Comparison of ENCODE assay signal across 9 mouse cellular contexts in genomic region chr15:57616880-57617391, GRCm38 (mm10).
DNase-seq lines count a peak whose midpoint lies in the region; ATAC-seq and TF ChIP-seq lines count a peak whose summit lies in the region.
"Had no signal": no experiment of that assay in that cellular context is flagged by ENCODE, and none has a peak within 500 bp of the region (broad histone marks: within the 10 kb centered on the region; RNA-seq: fewer than 3 reads in every experiment).

No protein-coding gene starts in this region.

- no peak for TF ChIP-seq RAD21 in CH12.LX (IDR thresholded peaks at IDR 0.05; ENCODE audit: low read depth, low read length)

- no peaks in the 10 kb centered on the region for H3K4me1 ChIP-seq in forebrain, embryonic 16.5 days (replicated peaks; ENCODE audit: control insufficient read depth, insufficient read depth, low read length)
- H3K4me1 ChIP-seq in forebrain, embryonic 13.5 days: no peaks in the 10 kb centered on the region
- peaks cover 0 to 10% of the 10 kb centered on the region in 2 experiments; a peak in 2 of 4 replicates for H3K4me1 ChIP-seq in CH12.LX (ENCODE audit: control insufficient read depth in 1 of 2, insufficient read depth in 2 of 2)
- H3K4me1 ChIP-seq: megakaryocyte, embryonic 14.5 days had no signal

- H3K79me2 ChIP-seq in CH12.LX (replicated peaks; ENCODE audit: control insufficient read depth, extremely low read depth, insufficient read depth, poor library complexity, severe bottlenecking): no peaks in the 10 kb centered on the region

- no peak for TF ChIP-seq CTCF in CH12.LX (conservative IDR thresholded peaks at IDR 0.05 in 1 of 2, IDR thresholded peaks at IDR 0.05 in 1 of 2; ENCODE audit: low read depth in 2 of 2, low read length in 2 of 2)

- in situ Hi-C loops in CH12.LX (cut with MboI; ENCODE audit: low pct_ligation_motif_present, low pct_unique_long_range_greater_than_20kb, low sequenced_read_pairs): loop anchor here (10.0 kb wide), 1 partner anchor 398 kb away; no protein-coding TSS in a partner anchor

- H3K9me3 ChIP-seq in forebrain, embryonic 16.5 days (ENCODE audit: control insufficient read depth, low read length): no peaks in the 10 kb centered on the region
- no peaks in the 10 kb centered on the region for H3K9me3 ChIP-seq in forebrain, embryonic 13.5 days (replicated peaks)
- H3K9me3 ChIP-seq in CH12.LX (replicated peaks; ENCODE audit: low read length): no peaks in the 10 kb centered on the region
- H3K9me3 ChIP-seq: megakaryocyte, embryonic 14.5 days had no signal

- peak; percentile 69; the same call in 1 of the 2 replicates for ATAC-seq in forebrain, embryonic 16.5 days
- ATAC-seq in forebrain, embryonic 13.5 days: no peak
- ATAC-seq in erythroid progenitor cell, adult 5-6 weeks (replicated peaks; ENCODE audit: low FRiP score, poor library complexity, severe bottlenecking): no peak
- ATAC-seq in inflammation-experienced regulatory T-cells, adult 6 months: no peak
- ATAC-seq in frontal cortex, adult (ENCODE audit: low TSS enrichment): no peak

- H3K27ac ChIP-seq in forebrain, embryonic 16.5 days (ENCODE audit: low read length): no peak overlapping the region
- H3K27ac ChIP-seq in forebrain, embryonic 13.5 days: no peak overlapping the region
- H3K27ac ChIP-seq in CH12.LX (ENCODE audit: insufficient read depth, low read depth): no peak overlapping the region

- no peak overlapping the region for H3K4me3 ChIP-seq in forebrain, embryonic 16.5 days (replicated peaks; ENCODE audit: low read length)
- H3K4me3 ChIP-seq in forebrain, embryonic 13.5 days: no peak overlapping the region
- no peak overlapping the region for H3K4me3 ChIP-seq in CH12.LX (replicated peaks in 1 of 3; ENCODE audit: low read depth in 2 of 3, low read length in 2 of 3, poor library complexity in 1 of 3)
- H3K4me3 ChIP-seq: megakaryocyte, embryonic 14.5 days had no signal

- dilution Hi-C loops in CH12.LX (cut with MboI; ENCODE audit: extremely low pct_ligation_motif_present, extremely low pct_unique_long_range_greater_than_20kb, low sequenced_read_pairs): no loop called here

- intact Hi-C loops in heart, postnatal 25 days (cut with DNase I): no loop called here

- H3K9ac ChIP-seq in forebrain, embryonic 16.5 days (replicated peaks; ENCODE audit: low read depth, low read length): no peak overlapping the region
- no peak overlapping the region for H3K9ac ChIP-seq in forebrain, embryonic 13.5 days
- H3K9ac ChIP-seq in CH12.LX (ENCODE audit: insufficient read depth, low read depth): no peak overlapping the region

- H3K4me2 ChIP-seq in forebrain, embryonic 16.5 days (ENCODE audit: low read length): no peak overlapping the region
- H3K4me2 ChIP-seq in forebrain, embryonic 13.5 days: no peak overlapping the region
- no peak overlapping the region for H3K4me2 ChIP-seq in CH12.LX (ENCODE audit: insufficient read depth, low read depth, poor library complexity, severe bottlenecking)

- H3K36me3 ChIP-seq in forebrain, embryonic 16.5 days (ENCODE audit: control insufficient read depth, insufficient read depth): no peaks in the 10 kb centered on the region
- no peaks in the 10 kb centered on the region for H3K36me3 ChIP-seq in forebrain, embryonic 13.5 days (ENCODE audit: poor library complexity, severe bottlenecking)
- no peaks in the 10 kb centered on the region for H3K36me3 ChIP-seq in CH12.LX (replicated peaks in 1 of 2; ENCODE audit: control insufficient read depth in 1 of 2, insufficient read depth in 1 of 2, low read length in 1 of 2)

- no peak for TF ChIP-seq EP300 in CH12.LX (IDR thresholded peaks at IDR 0.05; ENCODE audit: low read length)

- DNase-seq in CH12.LX (ENCODE audit: extremely low read depth): peak; percentile 17
- peak; percentile 56 for DNase-seq in cerebellum, adult 11-12 months
- DNase-seq in heart, postnatal 25 days (ENCODE audit: low spot score): peak; percentile 1

- 63% methylated on average over 11 of the region's 11 CpGs for WGBS in forebrain, embryonic 16.5 days
- WGBS in forebrain, embryonic 13.5 days: 71% methylated on average over 11 of the region's 11 CpGs

- TF ChIP-seq POLR2A in CH12.LX (IDR thresholded peaks at IDR 0.05; ENCODE audit: low read depth, low read length): no peak

- no peaks in the 10 kb centered on the region for H3K27me3 ChIP-seq in forebrain, embryonic 16.5 days (replicated peaks; ENCODE audit: control insufficient read depth, insufficient read depth, low read length)
- no peaks in the 10 kb centered on the region for H3K27me3 ChIP-seq in forebrain, embryonic 13.5 days
- H3K27me3 ChIP-seq in CH12.LX (replicated peaks): no peaks in the 10 kb centered on the region

TF ChIP-seq in CH12.LX, 34 proteins besides CTCF, POLR2A, EP300 and RAD21:
- no peak for TF ChIP-seq ETS1 (conservative IDR thresholded peaks at IDR 0.05; ENCODE audit: low read depth, low read length)
- no peak for TF ChIP-seq UBTF (IDR thresholded peaks at IDR 0.05; ENCODE audit: low read depth, low read length)
- TF ChIP-seq MYC (IDR thresholded peaks at IDR 0.05; ENCODE audit: low read depth, low read length): no peak
- TF ChIP-seq NELFE (IDR thresholded peaks at IDR 0.05; ENCODE audit: low read depth, low read length): no peak
- no peak for TF ChIP-seq MAFK (IDR thresholded peaks at IDR 0.05; ENCODE audit: insufficient replicate concordance, low read length)
- TF ChIP-seq TCF12 (IDR thresholded peaks at IDR 0.05; ENCODE audit: low read depth, low read length): no peak
- TF ChIP-seq PAX5 (IDR thresholded peaks at IDR 0.05; ENCODE audit: low read length): no peak
- TF ChIP-seq MAZ (IDR thresholded peaks at IDR 0.05; ENCODE audit: low read depth, low read length): no peak
- no peak for TF ChIP-seq CHD1 (IDR thresholded peaks at IDR 0.05; ENCODE audit: low read depth, low read length)
- no peak for TF ChIP-seq TBP (conservative IDR thresholded peaks at IDR 0.05; ENCODE audit: low read depth, low read length)
- no peak for TF ChIP-seq JUND (conservative IDR thresholded peaks at IDR 0.05; ENCODE audit: low read depth, low read length)
- TF ChIP-seq IRF4 (IDR thresholded peaks at IDR 0.05; ENCODE audit: low read depth, low read length): no peak
- no peak for TF ChIP-seq ZKSCAN1 (IDR thresholded peaks at IDR 0.05; ENCODE audit: borderline replicate concordance, low read depth, low read length)
- no peak for TF ChIP-seq MXI1 (IDR thresholded peaks at IDR 0.05; ENCODE audit: low read depth, low read length)
- no peak for TF ChIP-seq ZNF384 (IDR thresholded peaks at IDR 0.05; ENCODE audit: low read depth, low read length)
- no peak for TF ChIP-seq SMC3 (IDR thresholded peaks at IDR 0.05; ENCODE audit: low read depth, low read length)
- TF ChIP-seq E2F4 (IDR thresholded peaks at IDR 0.05; ENCODE audit: insufficient replicate concordance, low read depth, low read length): no peak
TF ChIP-seq in CH12.LX: peak in this region for 0.

Comparison
In these comparisons a context has a peak if more than half of its experiments do, and no peak if none do; other contexts are left out.
1. DNase-seq: peak in every context shown above with its lines; median percentile 56 in cerebellum, adult 11-12 months; 17 in CH12.LX; 1 in heart, postnatal 25 days.